Mouse (Mus musculus) brain, embryonic 18.5 days (tissue): ENCODE results near the gene Arpp21.

ENCODE experiments used
- DNase-seq: peaks from one replicate; pipeline ENCODE4 v3.0.0-alpha.2; 2012; ENCODE audit warnings: low read depth, low spot score

Arpp21 gene

DNA sequence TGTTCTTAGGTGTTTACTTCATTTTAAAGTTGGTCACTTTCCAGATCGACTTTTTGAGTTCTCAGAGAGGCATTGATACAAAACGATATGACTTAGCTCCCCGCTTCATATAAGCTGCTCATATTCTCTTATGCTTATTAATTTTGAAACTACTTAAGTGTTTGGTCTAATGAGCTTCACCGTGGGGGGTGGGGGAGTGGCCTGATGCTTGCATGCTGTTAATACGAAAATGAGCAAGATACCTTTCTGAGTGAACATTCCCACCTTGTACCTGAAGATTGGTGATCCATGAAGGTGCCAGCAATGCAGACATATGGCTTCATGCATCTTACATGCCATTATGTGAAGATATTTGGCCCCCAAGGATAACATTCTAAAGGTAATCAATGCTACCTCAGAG lies 4.4 kb downstream of the Arpp21 start:
- DNase-seq, result no peak

- DNase-seq, result no peak
Measured at GRCm38 (mm10) chr9:112230716-112231361, 4.9 kb downstream of the Arpp21 start.

- no peak for DNase-seq
Measured at GRCm38 (mm10) chr9:112228470-112228869, 7.3 kb downstream of the Arpp21 start.

DNA sequence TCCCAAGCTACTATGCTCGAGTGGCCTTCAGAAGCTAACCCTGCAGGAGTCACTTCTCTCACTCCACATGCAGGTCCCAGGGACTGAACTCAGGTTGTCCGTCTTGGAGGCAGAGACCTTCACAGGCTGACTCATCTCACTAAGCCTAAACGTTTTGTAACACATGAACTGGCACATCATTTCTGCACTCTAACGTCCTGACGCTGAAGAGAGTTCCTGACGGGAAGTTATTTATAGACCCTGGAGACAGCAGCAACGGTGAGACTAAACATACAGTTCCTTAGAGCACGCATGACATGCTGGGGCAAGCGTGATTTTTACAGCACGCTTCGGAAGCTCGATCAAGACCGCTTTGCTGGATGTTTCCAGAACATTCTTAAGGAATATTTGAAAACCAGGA lies 8.6 kb downstream of the Arpp21 start:
- no peak for DNase-seq

- no peak for DNase-seq
Measured at GRCm38 (mm10) chr9:112226511-112226910, 9.2 kb downstream of the Arpp21 start.

GRCm38 (mm10) chr9:112225046-112225445 lies 10.7 kb downstream of the Arpp21 start:
- DNase-seq, result no peak

DNA sequence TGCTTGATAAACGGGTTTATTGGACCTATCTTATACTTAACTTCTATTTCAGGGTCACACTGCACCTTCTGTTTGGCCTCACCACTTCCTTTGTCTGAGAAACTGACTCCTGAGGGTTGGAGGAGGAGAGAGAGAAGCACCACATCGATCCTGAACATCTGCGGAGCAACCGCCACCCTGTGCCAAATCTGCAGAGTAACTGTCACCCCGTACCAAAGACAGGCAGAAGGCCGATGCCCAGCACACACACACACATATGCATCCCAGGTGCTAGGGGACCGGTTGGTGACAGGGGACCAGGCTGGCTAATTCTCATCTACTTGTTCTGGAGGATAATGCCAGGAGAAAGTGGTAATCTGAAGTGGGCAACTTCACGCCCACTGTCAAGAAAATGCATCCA lies 16.4 kb downstream of the Arpp21 start:
- no peak for DNase-seq

DNA sequence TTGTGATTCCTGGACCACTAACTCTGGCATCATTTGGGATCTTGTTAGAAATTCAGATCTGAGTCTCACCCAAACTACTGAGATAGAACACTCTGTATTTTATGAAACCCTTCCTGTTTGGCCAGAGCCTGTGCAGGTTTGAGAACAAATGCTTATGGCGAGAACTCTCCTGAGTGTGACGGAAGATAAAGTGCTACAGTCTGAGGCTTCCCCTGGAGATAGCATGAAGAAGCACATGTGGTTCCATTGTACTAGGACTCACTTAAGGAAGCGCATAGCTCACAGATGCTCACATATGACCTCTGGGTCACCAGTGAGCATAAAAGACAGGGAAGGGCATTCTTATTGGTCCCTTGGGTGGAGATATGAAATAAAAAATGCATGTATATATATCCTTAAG lies 17.5 kb downstream of the Arpp21 start:
- DNase-seq, result no peak

DNA sequence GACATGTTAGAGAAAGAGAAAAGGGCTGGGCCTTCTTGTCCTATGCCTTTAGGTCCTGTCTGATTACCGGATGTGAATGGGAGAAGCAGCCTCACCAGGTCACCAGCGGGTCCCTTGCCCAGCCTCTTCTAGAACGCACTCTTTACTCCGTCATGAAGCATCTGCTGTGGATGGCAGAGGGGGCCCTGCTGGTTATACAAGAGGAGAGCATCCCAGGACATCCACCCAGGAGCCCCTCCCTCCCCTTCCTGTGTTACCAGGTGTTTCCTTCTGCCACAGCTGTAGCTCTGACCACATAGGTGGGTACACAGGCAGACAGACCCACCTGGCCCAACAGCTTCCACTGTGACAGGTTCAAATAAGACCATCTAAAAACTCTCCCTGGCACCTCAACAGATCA lies 18.6 kb downstream of the Arpp21 start:
- DNase-seq, result no peak

DNA sequence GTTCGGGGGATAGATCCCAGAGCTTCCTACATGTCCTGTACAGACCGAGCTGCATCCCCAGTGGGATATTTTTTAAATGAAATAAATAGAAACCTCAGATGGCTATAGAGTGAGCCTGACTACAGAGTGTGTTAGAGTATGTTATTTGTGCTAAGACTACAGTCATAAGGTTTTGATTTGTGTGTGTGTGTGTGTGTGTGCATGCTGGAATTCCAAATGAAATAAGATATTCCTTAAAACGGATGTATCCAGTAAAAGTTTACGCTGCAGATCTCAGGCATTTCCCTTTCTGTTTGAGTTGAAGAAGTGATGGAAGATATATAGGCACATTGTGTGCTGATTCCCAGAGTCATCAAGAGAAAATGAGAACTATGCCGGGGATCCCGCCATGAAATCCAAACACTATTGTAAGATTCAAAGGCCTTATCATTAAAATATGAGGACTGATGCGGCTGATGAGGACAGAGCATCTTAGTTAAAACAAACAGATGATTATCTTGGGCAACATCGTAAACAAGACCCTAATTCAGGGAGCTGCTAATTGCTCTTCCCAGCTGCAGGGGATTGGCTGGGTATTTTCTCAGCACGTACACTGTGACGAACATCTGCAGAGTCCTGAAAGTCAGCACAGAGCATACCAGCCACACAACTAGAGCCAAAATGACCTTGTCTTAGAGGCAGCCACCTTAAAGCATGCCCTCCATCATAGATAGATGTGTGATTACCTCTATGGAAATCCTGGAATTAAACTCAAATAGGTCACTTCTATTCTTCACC lies 20.5 kb downstream of the Arpp21 start:
- DNase-seq, result no peak

- DNase-seq, result no peak
Measured at GRCm38 (mm10) chr9:112213411-112214255, 22.1 kb downstream of the Arpp21 start.

GRCm38 (mm10) chr9:112209803-112210202 lies 25.9 kb downstream of the Arpp21 start:
- no peak for DNase-seq

GRCm38 (mm10) chr9:112207767-112208166 lies 28.0 kb downstream of the Arpp21 start:
- no peak for DNase-seq

GRCm38 (mm10) chr9:112198296-112198695 lies 37.4 kb downstream of the Arpp21 start:
- DNase-seq, result no peak

GRCm38 (mm10) chr9:112194049-112194448 lies 41.7 kb downstream of the Arpp21 start:
- DNase-seq, result no peak

GRCm38 (mm10) chr9:112189394-112189793 lies 46.3 kb downstream of the Arpp21 start:
- no peak for DNase-seq

DNA sequence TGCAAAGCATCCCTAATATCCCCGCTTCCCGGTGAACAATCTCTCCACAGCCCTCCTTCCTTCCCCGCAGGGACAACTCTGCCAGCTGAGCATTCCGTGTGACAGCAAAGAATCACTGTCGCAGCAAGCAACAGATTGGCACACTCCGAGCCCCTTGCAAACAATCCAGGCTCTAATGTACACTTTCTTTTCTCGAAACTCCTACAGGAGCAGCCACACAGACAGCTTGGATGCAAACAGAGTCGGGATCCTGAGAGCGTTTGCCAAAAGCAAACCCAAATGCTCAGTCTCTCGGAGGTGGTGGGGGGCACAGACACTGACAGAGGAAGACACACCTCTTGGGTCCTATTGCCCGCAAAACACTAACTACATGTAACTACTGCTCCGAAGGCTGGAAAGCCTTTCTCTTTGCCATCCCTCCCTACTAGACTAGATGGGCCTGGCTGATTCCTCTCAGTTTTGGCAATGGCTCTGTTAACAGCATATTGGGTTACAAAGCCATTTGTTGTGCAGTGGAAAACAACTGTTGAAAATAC lies 47.3 kb downstream of the Arpp21 start:
- no peak for DNase-seq

GRCm38 (mm10) chr9:112187667-112188066 lies 48.1 kb downstream of the Arpp21 start:
- DNase-seq, result no peak

GRCm38 (mm10) chr9:112186336-112187305 lies 49.1 kb downstream of the Arpp21 start:
- no peak for DNase-seq

GRCm38 (mm10) chr9:112185746-112186145 lies 50.0 kb downstream of the Arpp21 start:
- no peak for DNase-seq

DNA sequence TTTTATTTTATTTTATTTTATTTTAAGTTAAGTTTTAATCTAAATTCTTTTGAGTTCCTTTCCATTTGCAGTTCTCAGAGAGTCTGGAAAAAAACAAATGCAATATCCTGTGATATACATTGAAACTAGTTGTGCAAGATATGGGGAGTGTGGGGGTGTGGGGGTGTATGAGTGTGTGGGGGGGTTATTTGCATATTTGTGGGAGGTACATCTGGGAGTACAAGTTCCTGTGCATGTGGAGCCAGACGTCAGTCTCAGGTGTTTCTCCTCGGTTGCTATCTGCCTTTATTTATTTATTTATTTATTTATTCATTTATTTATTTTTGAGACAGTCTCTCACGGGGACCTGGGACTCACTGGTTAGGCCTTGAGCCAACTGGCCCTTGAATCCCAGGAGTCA lies 53.0 kb downstream of the Arpp21 start:
- no peak for DNase-seq
